Mouse (Mus musculus) lung, postnatal 0 days (tissue): Measurements from ENCODE around the gene Cd63.
A peak's percentile ranks its signal among the peaks of the same experiment; 100 is the strongest.

ENCODE experiments used
- CTCF ChIP-seq: IDR thresholded peaks from 2 replicates; pipeline ENCODE4 v1.5.1; 2016; ENCODE audit warnings: antibody characterized with exemption, mild to moderate bottlenecking
- EP300 ChIP-seq: IDR thresholded peaks from 2 replicates; pipeline ENCODE4 v1.6.1; 2016; ENCODE audit warnings: antibody characterized with exemption, mild to moderate bottlenecking, control low read depth

DNA sequence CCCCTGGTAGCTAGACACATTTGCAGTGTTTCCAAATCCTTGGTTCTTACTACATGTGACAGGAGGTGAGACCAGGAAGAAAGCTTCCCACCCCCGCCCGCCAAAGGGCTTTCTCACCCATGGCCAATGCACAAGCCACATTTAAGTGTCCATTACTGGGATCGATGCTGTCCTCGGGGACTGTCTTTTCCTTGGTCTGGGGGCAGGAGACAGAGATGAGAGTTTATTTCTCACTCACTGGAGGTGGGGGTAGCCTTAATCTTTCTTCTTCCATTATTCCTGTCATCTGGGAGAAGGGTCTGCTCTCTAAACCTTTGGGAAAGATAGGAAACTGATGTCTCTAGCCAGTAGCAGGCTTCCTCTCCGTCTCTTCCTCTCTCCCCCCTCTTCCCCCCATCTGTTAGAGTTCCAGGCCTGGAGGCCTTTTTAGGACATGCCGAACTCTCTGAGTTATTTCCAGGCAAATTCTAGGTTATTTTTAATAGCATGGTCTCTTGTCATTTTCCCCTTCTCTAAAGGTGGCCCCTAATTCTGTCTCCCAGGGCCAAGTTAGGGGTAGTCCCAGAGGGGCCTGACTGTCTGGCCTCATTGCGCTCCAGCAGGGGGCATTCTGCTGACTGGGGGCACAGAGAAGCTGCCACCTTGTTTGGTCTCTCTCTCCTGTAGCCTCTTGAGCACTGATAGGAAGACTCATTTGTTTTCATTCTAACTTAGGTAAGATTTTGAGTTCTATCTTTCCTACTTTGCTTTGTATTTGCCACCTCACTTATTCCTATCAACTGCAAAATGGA lies 34.4 kb downstream of the Cd63 start:
- no peak for TF ChIP-seq EP300
- TF ChIP-seq CTCF: 0 out of 2 replicates have a peak, but pooled peaks have one; percentile 10
